Mouse (Mus musculus) ES-Bruce4 (cell line): ENCODE measurements around the gene Myo1h.

Source experiments
- CTCF ChIP-seq: IDR thresholded peaks from one replicate; pipeline ENCODE4 v1.8.1; 2011; ENCODE audit warnings: low read depth, low read length
- POLR2A ChIP-seq: IDR thresholded peaks from one replicate; pipeline ENCODE4 v1.8.1; 2011; ENCODE audit warnings: low read length; ENCODE audit not compliant: insufficient read depth

- TF ChIP-seq POLR2A (no peak), CTCF (no peak)
Observed at GRCm38 (mm10) chr5:114347005-114347404, 58.0 kb downstream of the Myo1h start.
